Mouse (Mus musculus): ENCODE measurements around the gene Wwc1.

DNA sequence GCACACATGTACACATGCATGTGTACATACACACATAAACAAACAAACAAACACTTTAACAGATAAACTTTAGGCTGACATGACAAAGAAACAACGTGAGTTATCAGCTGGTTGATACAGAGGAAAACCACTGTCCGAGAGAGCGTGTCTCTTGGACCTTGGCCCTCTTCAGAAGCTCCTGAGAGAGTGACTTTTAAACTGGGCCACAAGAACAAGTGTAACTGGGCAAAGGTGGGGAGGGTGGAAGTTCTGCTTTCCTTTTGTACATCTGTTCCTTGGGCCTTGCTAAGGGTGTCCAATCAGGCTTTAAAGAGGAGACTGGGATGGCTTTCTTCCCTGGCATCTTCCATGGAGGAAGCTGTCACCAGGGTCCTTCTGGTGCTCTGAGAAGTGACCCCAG, 21.1 kb downstream of the Wwc1 start:
- TF ChIP-seq CTCF (IDR thresholded peaks at IDR 0.05; ENCODE audit: insufficient read depth, low read length) = no peak
- TF ChIP-seq POLR2A (IDR thresholded peaks at IDR 0.05; ENCODE audit: borderline replicate concordance, extremely low read depth, low read depth, low read length) = no peak
